Mouse (Mus musculus) urinary bladder, postnatal 36 days (tissue): Measurements from ENCODE around the gene Cald1.

ENCODE experiments used
- DNase-seq, 2 experiments: peaks; one replicate each; pipeline ENCODE4 v3.0.0; 2022; ENCODE audit warnings: low spot score in 2 of 2, mixed read lengths in 1 of 2

Gene Cald1

DNA sequence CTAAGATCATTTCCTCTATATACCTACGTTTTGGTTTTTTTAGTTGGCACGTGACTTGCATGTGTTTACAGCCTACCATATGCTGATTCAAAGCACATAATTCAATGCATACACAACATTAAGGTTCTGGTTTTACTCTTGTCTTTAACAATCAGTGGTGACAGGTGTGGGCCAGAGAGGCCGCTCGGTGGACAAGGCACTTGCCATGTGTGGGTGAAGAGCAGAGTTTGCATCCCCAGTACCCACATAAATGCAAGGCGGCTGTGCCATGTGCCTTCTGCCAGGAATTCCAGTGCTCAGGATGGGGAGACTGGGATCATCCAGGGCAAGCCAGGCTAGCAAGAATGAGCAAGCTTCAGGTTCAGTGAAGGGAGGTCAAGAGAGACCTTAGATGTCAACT, 14.8 kb downstream of the Cald1 start:
- no peak for DNase-seq

GRCm38 (mm10) chr6:34615419-34615818, 17.1 kb downstream of the Cald1 start:
- no peak for DNase-seq

GRCm38 (mm10) chr6:34619494-34619893, 21.2 kb downstream of the Cald1 start:
- DNase-seq, result no peak

- DNase-seq, result no peak
These were observed 21.9 kb downstream of the Cald1 start for GRCm38 (mm10) chr6:34620242-34620641.

DNA sequence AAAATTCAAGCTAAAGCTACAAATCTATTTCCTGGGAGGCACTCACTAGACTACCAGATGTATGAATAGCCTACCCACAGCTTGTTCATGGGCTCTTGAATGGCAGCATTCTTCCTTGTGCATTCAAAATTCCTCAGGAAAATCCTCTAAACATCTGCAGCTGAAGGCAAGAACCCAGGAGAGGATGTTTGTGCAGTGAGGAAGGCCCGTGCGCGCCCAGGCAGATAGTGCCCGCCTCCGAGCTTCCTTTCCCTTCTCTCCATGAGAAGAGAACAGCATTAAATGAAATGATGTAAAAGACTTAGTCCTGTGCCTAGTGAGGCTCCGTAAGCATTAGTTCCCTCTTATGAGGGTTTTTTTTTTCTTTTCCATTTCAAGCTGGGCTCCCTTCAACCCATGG, 24.6 kb downstream of the Cald1 start:
- no peak for DNase-seq

DNA sequence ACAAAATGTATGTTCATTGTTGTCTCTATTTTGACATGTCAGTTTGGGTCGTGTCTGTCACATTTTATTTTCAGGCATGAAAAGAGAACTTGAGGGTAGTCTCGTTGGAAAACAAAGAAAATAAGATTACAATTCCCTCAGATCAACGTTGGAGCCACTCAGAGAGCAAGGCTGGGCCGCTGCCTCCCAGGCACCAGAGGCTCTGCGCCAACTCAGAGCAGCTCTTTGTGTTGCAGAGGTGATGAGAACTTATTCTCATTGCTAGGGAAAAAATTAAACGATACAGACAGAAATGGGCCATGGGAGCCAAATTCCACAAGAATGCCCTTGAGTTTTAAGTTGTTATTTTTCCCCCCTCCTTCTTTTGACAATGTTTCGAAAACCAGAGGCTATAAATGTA, 25.0 kb downstream of the Cald1 start:
- DNase-seq, result no peak

DNA sequence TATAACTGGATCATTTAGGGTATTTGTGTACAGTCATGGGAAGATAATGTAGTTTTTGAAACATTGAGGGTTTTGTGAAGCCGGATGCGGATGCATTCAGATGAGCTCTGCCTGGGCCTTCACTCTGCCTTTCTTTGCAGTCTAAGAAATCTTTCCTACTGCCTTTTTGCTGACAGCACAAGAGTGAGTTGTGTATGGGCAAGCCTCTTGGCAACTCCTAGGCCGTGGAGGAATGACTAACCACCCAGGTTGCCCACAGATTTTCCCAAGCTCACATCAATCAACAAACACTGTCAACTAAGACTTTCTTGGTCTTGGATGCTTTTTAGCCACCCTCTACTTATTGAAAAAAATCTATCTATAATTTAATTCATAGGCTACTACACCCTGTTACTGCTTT, 26.2 kb downstream of the Cald1 start:
- DNase-seq, result no peak

DNA sequence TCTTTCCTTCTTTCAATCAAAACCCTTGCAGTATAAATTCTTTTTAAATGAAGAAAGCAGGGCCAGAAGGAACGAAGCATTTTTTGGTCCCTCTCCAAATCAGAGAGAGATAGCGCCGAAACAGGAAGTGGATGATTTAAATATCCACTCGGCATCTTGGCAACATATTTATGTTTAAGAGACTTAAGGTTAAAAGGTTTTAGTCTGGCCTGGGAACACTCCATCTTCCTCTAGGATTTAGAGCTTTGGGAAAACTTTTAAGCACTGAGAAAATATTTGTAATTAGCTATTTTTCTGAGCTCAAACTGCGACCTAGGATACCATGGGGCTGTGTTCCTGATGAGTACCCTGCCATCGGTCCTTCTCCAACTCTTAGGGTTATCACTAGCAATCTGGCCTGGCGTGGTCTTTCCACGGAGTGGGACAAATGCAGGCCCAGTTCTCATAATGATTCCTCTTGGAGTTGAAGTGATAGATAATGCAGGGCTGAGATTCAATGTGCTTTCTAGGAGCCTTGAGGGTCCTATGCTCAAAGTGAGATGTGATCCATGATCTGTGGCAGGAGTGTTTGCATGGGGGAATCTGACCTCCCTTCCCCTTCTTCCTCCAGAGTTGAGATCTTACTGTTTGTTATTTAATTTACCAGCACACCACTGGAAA, 28.4 kb downstream of the Cald1 start:
- no peak for DNase-seq

GRCm38 (mm10) chr6:34628131-34628530, 29.8 kb downstream of the Cald1 start:
- DNase-seq, result no peak

- DNase-seq, result no peak
These were observed 35.5 kb downstream of the Cald1 start for GRCm38 (mm10) chr6:34633776-34634175.

DNA sequence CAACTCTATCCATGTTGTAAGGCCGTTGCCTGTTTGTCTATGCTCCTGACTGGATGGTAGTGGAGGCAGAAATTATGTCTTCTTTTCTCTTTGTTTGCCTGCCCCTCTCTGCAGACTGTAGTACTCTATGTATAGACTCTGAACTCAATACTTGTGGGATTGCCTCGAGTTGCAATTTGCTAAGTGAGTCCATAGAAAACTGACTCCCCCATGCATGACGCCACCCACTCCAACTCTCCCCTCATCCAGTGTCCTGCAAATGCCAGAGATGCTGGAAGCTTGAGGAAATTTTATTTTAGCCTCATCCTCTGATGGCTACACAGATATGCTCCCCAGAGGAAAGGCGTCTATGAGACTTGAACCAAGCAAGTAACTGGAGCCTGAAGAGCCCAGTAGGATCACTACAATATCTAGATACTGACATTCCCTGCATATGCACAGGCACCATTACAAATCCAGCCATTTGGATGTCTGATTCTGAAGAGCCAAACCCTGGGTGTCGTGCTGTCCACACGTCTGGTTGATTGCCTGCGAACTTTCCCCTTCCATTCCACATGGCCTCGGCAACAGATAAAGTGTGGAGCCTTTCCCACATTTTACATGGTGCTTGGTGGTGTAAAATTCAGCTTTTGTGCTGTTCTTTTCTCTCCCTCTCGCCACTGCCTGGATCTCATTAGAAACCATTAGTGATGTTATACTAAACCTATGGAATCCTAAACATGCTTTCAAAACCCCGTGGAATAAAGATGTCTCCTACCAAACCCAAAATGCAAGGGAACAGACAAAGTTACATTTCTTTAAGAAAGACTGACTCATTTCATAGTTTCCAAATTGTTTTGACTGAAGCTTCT, 39.5 kb downstream of the Cald1 start:
- DNase-seq, result no peak

- no peak for DNase-seq
These were observed 40.4 kb downstream of the Cald1 start for GRCm38 (mm10) chr6:34638667-34639066.

DNA sequence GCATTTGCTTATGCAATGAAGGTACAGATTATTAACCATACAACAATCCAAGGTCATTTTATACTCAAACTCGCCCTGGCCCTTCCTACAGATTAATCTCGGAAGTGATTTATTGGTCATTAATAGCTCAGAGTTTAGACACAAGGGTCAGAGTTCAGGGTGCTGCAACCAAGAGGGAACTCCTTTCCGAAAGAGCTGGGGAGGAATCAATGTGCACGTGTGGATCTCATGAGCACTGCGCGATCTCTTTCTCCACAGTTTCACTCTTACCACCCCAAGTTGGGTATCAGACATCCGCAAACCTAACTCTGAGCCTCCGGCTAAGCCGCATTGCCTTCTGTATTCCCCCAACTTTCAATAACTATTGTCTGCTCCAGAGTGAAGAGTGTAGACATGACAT, 41.9 kb downstream of the Cald1 start:
- DNase-seq, result no peak

DNA sequence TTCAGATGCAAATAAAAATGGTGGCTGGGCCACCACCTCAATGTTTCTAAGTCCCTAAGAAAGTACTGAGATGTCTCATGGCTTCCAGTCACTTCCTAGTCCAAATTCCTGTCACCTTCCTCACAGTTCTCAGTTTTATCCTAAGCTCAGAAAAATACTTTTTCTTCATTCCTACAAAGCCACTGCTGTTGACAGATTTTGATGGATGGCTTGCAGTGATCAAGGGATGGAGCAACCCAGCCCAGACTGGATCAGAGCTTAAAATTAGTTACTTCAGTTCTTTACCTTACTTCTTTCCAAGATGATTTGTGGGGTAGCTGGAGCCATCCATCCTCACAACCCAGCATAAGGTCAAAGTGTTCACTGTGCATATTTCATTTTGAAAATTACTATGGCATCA, 42.8 kb downstream of the Cald1 start:
- DNase-seq, result no peak

- no peak for DNase-seq
These were observed 43.8 kb downstream of the Cald1 start for GRCm38 (mm10) chr6:34642075-34642547.

- DNase-seq, result no peak
These were observed 49.9 kb downstream of the Cald1 start for GRCm38 (mm10) chr6:34648017-34648787.

DNA sequence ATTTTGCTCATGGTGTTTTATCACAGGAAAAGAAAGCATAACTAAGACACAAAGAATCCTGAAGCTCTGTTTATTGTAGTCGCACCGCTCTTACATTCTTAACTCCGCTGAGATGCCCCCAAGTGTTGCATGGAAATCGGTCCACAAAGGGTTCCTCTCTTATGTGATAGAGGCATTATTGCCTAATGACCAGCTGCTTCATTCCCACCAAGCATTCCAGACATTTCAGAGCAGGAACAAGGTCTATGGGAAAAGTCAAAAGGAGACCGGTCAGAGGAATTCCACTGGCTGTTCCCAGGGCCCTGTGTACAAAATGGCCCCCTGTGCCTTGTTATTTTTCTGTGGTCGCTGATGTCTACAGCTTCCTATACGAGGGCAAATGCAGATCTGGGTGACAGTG, 53.0 kb downstream of the Cald1 start:
- no peak for DNase-seq

- DNase-seq, result no peak
These were observed 57.4 kb downstream of the Cald1 start for GRCm38 (mm10) chr6:34655719-34656118.

- DNase-seq, result no peak
These were observed 60.5 kb downstream of the Cald1 start for GRCm38 (mm10) chr6:34658791-34659190.

GRCm38 (mm10) chr6:34660724-34661123, 62.4 kb downstream of the Cald1 start:
- DNase-seq, result peak in 1 of 2 experiments; percentile 11

DNA sequence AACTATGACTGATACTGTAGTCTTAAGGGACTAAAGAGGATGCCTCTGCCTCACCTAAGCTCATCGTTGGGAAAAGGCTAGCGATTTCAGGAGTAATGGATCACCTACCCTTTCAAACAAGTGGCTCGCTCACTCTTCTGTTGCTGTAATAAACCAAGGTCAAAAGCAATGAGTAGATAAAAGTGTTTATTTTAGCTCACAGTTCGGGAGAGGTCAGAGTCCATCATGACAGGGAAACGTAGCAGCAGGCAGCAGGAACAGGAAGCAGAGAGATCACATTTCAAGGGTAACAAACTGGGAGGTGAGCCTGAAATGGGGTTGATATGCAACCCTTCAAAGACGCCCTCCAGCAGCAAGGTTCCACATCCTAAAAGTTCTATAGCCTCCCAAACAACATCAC, 64.3 kb downstream of the Cald1 start:
- no peak for DNase-seq

- no peak for DNase-seq
These were observed 66.0 kb downstream of the Cald1 start for GRCm38 (mm10) chr6:34664291-34664690.
